In the genomic region with DNA sequence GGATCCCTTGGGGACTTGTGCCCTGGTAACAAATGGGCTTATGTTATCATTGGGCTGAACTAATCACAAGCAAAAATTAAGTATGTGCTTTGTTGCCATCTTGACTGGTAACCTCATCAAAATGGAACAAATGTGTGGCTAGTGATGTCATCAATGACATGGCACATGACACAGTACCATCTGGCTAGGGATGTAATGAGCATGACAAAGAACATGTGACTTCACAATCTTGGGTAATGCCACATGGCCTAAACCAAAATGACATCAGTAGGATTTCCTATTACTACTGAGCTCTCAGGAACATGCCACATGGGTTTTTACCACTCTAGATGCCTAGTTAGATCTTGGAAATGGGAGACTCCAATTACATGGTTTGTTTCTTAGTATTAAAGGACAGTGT, we compare ENCODE assay signal across 24 mouse cellular contexts. TPM values are rescaled to one million over a fixed set of nuclear protein-coding genes. Genes with fewer than 3 reads are reported as not detected.
DNase-seq lines count a peak whose midpoint lies in the region; ATAC-seq and TF ChIP-seq lines count a peak whose summit lies in the region.
"Had no signal": no experiment of that assay in that cellular context is flagged by ENCODE, and none has a peak within 500 bp of the region (broad histone marks: within the 10 kb centered on the region; RNA-seq: fewer than 3 reads in every experiment).

No protein-coding gene starts in this region.

- peak; percentile 37 for ATAC-seq in CD4-positive, CD25-positive, alpha-beta regulatory T cell, adult 4 months
- 0 out of 2 replicates have a peak, but pooled peaks have one; percentile 13 for ATAC-seq in neutrophil, adult 5-6 weeks (ENCODE audit: extremely low read depth, insufficient number of reproducible peaks, low FRiP score, poor library complexity, severe bottlenecking)
- ATAC-seq: forebrain, embryonic 13.5 days; hindbrain, postnatal 0 days had no signal

- H3K27ac ChIP-seq in bone marrow macrophage, adult 2 months (ENCODE audit: insufficient read depth, low read depth, low read length) = peak overlapping the region; percentile 41; the same call in 1 of the 2 replicates
- H3K27ac ChIP-seq: embryonic facial prominence, embryonic 10.5 days; embryonic facial prominence, embryonic 15.5 days; forebrain, embryonic 13.5 days; hindbrain, embryonic 12.5 days; hindbrain, postnatal 0 days; limb, embryonic 13.5 days had no signal

- TF ChIP-seq CTCF in bone marrow macrophage, adult 2 months (IDR thresholded peaks at IDR 0.05; ENCODE audit: low read depth, low read length) = no peak

- H3K4me1 ChIP-seq in bone marrow macrophage, adult 2 months (ENCODE audit: control insufficient read depth, insufficient read depth, low read length) = peaks cover 13% of the 10 kb centered on the region
- H3K4me1 ChIP-seq: embryonic facial prominence, embryonic 10.5 days; embryonic facial prominence, embryonic 15.5 days; forebrain, embryonic 13.5 days; hindbrain, embryonic 12.5 days; limb, embryonic 13.5 days had no signal

- no peak for TF ChIP-seq POLR2A in bone marrow macrophage, adult 2 months (IDR thresholded peaks at IDR 0.05; ENCODE audit: borderline replicate concordance, low read depth, low read length)

- DNase-seq in CD4-positive helper T cell, adult 2 months (ENCODE audit: low read depth, low spot score) = peak; percentile 29
- DNase-seq in retina, embryonic 14.5 days (ENCODE audit: low spot score) = no peak
- no peak for DNase-seq in adrenal gland, postnatal 14 days
- no peak for DNase-seq in kidney, adult 11 months
- DNase-seq: adrenal gland, postnatal 25 days; cerebellum, adult 2 months; cerebellum, postnatal 14 days; gastrocnemius, postnatal 14 days; heart, postnatal 36 days; kidney, adult 2 months; kidney, postnatal 36 days; lung, adult 18-20 months; lung, postnatal 10 days; midbrain, embryonic 14.5 days; thymus, postnatal 4 days had no signal

- H3K4me3 ChIP-seq in bone marrow macrophage, adult 2 months (ENCODE audit: insufficient read depth, low read length) = no peak overlapping the region
- H3K4me3 ChIP-seq: embryonic facial prominence, embryonic 10.5 days; embryonic facial prominence, embryonic 15.5 days; forebrain, embryonic 13.5 days; hindbrain, embryonic 12.5 days; limb, embryonic 13.5 days had no signal

RNA-seq across cellular contexts. Expression of a gene that starts 11.8 kb away (rescaled TPM):
- 10 to 100 TPM in 1 of 2 experiments, 1 to 10 TPM in 1; 8.2 to 19.9 TPM for polyA plus RNA-seq in CD4-positive, CD25-positive, alpha-beta regulatory T cell, adult 4 months (2017; shearing (Covaris generic))
- polyA plus RNA-seq in bone marrow macrophage, adult 2 months (2012; ENCODE audit: insufficient read depth, insufficient read length, missing spikeins) = 89.8 and 99.4 TPM in 2 replicates
- total RNA-seq in neutrophil, adult 5-6 weeks (2017) = 66.0 and 73.4 TPM in 2 replicates
- total RNA-seq in adrenal gland, postnatal 14 days (2021) = 115 and 123 TPM in 2 replicates

RNA-seq across cellular contexts. Expression of a gene that starts 27.0 kb away (rescaled TPM):
- 100 to 1,000 TPM; 156 to 252 TPM for polyA plus RNA-seq in CD4-positive, CD25-positive, alpha-beta regulatory T cell, adult 4 months (2017; shearing (Covaris generic))
- polyA plus RNA-seq in bone marrow macrophage, adult 2 months (2012; ENCODE audit: insufficient read depth, insufficient read length, missing spikeins) = 61.4 and 73.1 TPM in 2 replicates
- 231 and 241 TPM in 2 replicates for total RNA-seq in neutrophil, adult 5-6 weeks (2017)
- total RNA-seq in adrenal gland, postnatal 14 days (2021) = 118 and 119 TPM in 2 replicates

RNA-seq across cellular contexts. Expression of a gene that starts 42.1 kb away (rescaled TPM):
- polyA plus RNA-seq in CD4-positive, CD25-positive, alpha-beta regulatory T cell, adult 4 months (2017; shearing (Covaris generic)) = 1 to 10 TPM; 1.3 to 2.2 TPM
- 14.5 and 15.9 TPM in 2 replicates for polyA plus RNA-seq in bone marrow macrophage, adult 2 months (2012; ENCODE audit: insufficient read depth, insufficient read length, missing spikeins)
- total RNA-seq in neutrophil, adult 5-6 weeks (2017) = 14.4 and 15.6 TPM in 2 replicates
- total RNA-seq in adrenal gland, postnatal 14 days (2021) = 0.26 and 0.86 TPM in 2 replicates
